Mouse (Mus musculus) monocyte, adult 5-6 weeks (primary cell): Measurements from ENCODE around the gene Amer3. TPM values are rescaled to one million over a fixed set of nuclear protein-coding genes. Genes with fewer than 3 reads are reported as not detected.
"Not testable (repeated sequence)": the region's sequence is repeated elsewhere in the genome, so short reads cannot be mapped to it uniquely, and the experiment has no call there.

Experiments
- ATAC-seq: fragments of 153-309, 156-312 bp; replicated peaks from 2 replicates; pipeline ENCODE4 v1.8.0; 2017; ENCODE audit warnings: mild to moderate bottlenecking; ENCODE audit not compliant: low TSS enrichment, insufficient number of reproducible peaks, severe bottlenecking, poor library complexity, low FRiP score
- total RNA-seq: library from RNA; stranded (forward); fragments of 200-1000, 200-491, 200-594 nt; gene quantifications from 3 replicates; pipeline ENCODE4 v1.2.3, GENCODE M21; 2017

The Amer3 gene
- not detected in 3 replicates for total RNA-seq

GRCm38 (mm10) chr1:34578851-34579781 is at the start of gene Amer3:
Gene Amer3 (plus strand): TSS chr1:34579657.
- ATAC-seq: no peak

- not testable (repeated sequence) for ATAC-seq
Measured at GRCm38 (mm10) chr1:34534574-34534973, 44.9 kb upstream of the Amer3 start.

DNA sequence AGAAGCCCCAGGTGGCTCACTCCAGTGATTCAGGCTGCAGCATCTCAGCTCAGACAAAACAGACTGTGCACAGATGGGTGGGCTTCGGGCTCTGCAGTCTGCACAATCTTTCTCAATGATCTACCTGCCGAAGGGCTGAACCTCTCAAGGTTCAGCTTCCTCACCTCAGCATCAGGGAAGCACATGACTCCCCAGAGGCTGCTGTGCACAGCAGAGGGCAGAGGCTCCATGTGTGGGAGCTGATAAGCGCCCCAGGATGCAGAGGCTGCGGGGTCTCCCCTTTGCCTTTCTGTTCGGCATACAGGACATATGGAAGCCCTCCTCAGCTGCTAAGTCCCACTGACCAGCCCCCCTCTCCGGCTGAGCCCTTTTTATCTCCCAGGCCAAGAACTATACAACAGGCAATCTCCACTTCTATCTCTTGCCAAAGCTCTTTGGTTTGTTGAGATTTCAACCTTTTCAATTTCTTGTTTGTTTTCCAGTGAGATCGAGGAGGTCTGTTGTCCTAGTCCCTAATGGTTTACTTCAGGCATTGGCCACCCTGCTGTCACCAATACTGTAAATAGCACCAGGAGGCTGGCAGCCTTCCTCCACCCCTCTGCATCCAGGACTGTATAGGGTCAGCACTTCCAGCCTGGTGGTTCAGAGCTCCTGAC is 44.3 kb upstream of the Amer3 start, which contains the start of gene Cfc1:
TSS of gene Cfc1 (plus strand) at position 606 of the 656 bp plus-strand sequence.
- ATAC-seq: not testable (repeated sequence)

DNA sequence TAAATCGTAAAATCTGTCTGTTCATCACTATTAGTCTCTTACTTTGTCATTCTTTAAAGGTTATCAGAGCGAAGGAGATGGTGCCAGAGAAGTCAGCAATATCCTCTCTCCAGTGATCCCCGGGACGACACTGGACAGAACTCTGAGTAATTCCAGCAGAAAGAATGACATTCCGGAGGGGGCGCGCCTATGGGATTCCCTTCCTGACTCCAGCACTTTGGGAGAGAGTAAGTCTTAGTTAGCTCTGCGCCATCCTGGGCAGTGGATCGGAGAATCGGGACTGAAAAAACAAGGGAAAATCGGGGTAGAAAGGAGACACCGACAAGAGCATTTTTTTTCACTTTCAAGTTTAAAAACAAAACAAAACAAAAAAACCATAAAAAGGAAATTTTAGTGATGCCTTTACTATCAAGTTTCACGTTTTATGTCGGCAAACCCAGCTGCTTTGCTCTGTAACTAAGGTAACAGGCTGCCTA is 43.1 kb upstream of the Amer3 start:
- ATAC-seq: no peak

- ATAC-seq: no peak
Measured at GRCm38 (mm10) chr1:34536767-34537485, 42.5 kb upstream of the Amer3 start.

DNA sequence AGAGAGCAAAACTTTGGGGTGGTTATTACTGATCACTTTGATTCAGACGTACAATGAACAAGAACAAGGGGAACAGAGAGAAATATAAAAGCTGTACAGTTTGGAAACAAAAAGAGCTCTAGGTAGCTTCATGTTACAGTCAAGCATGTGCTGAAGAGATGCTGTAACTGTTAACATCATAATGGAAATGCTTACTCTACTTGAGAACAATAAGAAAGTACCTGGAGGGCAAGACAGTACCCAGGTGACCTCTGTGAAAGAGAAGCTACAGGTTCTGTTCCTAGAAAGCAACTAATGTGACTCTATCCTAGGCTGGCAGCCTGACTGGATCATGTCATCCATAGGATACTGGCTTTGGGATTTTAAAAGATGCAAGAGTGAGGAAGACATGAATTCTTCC is 32.4 kb upstream of the Amer3 start:
- ATAC-seq: no peak

DNA sequence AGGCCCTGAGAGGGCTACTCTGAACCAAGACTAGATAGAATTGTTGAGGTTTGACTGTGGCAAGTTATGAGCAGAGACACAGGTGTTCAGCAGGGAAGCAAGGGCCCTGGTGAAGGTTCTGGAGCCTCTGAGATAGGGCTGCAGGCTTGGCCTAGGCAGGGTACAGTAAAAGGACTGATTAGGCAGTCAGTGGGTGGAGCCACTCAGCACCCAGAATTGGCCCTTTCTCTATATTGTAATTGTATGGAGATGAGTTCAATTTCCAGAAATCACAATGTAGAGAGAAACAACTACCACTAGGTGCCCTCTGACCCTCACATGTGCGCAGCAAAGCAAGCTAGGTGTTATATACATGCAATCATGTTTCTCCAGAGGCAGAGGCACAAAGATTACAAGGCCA is 25.8 kb upstream of the Amer3 start:
- no peak for ATAC-seq

DNA sequence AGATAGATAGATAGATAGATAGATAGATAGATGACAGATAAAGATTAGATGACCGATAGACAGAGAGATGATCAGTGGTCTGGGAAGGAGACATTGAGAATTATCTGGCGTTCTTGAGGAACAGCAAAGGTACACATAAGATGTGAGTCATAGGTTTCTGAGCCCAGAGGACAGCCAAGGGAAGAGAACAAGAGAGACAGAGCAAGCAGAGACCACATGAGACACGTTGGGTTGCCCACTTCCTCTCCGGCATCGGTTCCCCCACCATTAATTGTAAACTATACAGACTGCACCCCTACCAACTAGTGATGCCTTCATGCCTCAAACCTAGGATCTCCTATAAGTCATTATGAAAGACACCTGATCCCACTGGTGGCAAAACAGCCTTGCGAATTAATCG is 25.2 kb upstream of the Amer3 start:
- ATAC-seq: no peak

- no peak for ATAC-seq
Measured at GRCm38 (mm10) chr1:34560843-34561242, 18.6 kb upstream of the Amer3 start, which contains the start of gene Prss40. Gene Prss40 (minus strand): TSS chr1:34560943.

DNA sequence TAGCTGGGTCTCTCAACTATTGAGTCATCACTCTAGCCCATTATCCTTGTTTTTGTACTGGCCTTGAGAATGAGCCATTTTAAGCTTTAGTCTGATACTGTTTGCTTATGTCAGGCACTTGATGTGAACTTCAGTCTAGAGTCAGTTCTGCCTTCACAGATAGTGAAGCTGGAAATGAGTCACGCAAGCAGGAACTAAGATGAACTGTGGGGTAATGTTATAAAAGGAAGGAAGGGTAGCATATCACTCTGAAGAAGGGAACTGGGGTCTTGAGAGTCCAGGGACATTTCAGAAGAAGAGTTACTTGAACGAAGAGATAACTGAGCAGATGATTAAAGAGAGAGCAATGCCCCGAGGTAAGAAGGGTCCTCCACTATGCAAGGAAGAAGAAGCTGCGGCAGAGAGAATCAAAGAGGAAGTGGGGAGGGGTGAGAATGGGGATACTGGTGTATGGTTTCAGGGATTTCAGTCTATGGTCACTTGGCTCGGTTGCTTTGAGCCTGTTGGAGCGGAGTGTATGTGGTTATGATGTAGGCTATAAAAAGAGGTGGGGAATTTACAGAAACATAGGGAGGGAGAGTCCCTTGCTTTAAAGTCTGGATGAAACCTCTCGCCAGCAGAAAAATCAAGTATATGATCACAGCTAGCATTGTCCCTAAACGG is 14.9 kb upstream of the Amer3 start:
- ATAC-seq: no peak

GRCm38 (mm10) chr1:34568120-34568519 is 11.3 kb upstream of the Amer3 start:
- ATAC-seq: no peak

- no peak for ATAC-seq
Measured at GRCm38 (mm10) chr1:34569876-34570275, 9.6 kb upstream of the Amer3 start.

GRCm38 (mm10) chr1:34571431-34571830 is 8.0 kb upstream of the Amer3 start:
- no peak for ATAC-seq

DNA sequence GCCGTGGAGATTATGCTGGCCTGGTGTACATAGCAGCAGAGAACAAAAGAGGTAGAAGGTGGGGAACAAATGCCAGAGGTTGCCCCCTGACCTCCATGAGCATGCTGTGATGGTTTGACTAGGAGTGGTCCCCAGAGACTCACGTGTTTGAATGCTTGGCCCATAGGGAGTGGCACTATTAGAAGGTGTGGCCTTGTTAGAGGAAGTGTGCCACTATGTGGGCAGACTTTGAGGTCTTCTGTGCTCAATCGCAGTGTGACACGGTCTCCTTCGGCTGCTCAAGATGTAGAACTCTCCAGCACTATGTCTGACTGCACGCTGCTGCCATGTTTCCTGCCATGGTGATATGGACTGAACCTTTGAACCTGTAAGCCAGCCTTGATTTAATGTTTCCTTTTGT is 6.2 kb upstream of the Amer3 start:
- ATAC-seq: no peak

DNA sequence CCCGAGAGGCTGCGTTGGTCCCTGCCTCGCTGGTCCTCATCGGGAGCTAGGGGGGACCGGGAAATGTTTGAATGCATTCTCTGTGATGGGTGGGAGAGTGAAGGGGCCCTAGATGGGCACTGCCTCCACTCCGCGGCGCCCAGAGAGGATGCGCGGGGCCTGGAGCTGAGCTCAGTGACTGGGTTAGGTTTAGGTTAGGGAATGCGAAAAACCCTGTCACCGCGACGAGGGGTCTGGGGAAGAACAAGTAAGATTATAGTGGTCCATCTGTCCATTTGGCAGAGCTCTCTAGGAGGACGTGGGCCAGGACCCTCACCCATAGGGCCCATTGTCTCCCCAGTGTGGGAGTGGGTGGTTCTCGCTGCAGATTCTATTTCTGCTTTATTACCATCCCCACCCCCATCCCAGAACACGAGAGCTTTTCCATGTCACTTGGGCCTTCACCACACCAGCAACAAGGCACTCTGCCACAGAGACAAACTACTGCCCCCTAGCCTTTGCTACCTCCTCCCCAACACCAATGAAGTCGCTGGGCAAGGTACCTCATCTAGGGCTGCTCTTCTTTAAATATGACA is 412 bp downstream of the Amer3 start:
- ATAC-seq: 0 out of 2 replicates have a peak, but pooled peaks have one; percentile 13

- no peak for ATAC-seq
Measured at GRCm38 (mm10) chr1:34582218-34582617, 2.8 kb downstream of the Amer3 start.

DNA sequence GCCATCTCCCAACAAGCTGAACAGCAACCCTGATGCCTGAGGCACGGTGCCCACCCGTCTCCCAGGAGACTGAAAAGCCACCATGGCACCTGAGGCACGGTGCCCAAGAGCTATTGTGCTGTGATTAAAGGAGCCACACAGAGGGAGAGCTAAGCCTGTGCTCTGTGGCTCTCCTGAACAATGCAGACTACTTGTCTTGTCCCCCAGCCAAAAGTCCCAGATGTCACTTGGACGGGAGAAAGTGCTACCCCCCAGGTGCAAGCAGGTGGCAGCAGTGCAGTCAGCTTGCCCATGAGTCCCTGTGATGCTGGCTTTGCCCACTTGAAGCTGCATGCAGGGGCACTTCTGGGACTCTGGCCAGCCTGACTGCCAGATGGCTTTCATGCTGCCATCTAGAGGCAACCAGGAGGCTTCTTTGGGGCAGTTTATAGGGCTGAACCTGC is 4.4 kb downstream of the Amer3 start:
- ATAC-seq: no peak

DNA sequence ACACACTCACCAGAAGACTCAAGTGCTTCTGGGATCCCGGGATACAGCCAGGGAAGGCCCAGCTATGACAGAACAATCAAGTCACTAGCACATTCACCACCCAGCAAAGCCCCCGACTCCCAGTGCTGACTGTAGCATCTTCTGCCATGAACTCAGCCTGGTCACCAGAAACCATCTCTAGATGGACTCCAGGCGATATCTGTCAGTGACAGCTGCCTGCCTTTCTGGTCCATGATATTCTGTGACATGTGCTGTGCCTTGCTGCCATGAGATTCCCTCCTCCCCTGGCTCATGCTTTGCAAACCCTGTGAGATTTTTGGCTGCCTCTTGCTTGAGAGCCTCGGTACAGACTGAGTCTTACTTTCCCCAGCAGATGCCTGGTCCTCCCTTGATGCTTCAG is 5.3 kb downstream of the Amer3 start:
- ATAC-seq: no peak
